Comparison of ENCODE assay signal across 16 mouse cellular contexts in genomic region chr1:156796251-156796650, GRCm38 (mm10). TPM values are rescaled to one million over a fixed set of nuclear protein-coding genes. Genes with fewer than 3 reads are reported as not detected.
DNase-seq lines count a peak whose midpoint lies in the region; ATAC-seq and TF ChIP-seq lines count a peak whose summit lies in the region.
"Had no signal": no experiment of that assay in that cellular context is flagged by ENCODE, and none has a peak within 500 bp of the region (broad histone marks: within the 10 kb centered on the region; RNA-seq: fewer than 3 reads in every experiment).

No protein-coding gene starts in this region.

- H3K4me3 ChIP-seq in gastrocnemius, adult 2 months, result peak overlapping the region; percentile 41
- H3K4me3 ChIP-seq in kidney, embryonic 15.5 days (replicated peaks), result no peak overlapping the region
- no peak overlapping the region for H3K4me3 ChIP-seq in midbrain, embryonic 16.5 days (ENCODE audit: low read depth, low read length)
- H3K4me3 ChIP-seq: erythroblast, embryonic 14.5 days; lung, embryonic 15.5 days; megakaryocyte, embryonic 14.5 days; myocyte had no signal

- 28% methylated on average over 9 of the region's 9 CpGs for WGBS in kidney, embryonic 15.5 days
- WGBS in midbrain, embryonic 16.5 days, result 85% methylated on average over 9 of the region's 9 CpGs

- H3K4me2 ChIP-seq in kidney, embryonic 15.5 days, result no peak overlapping the region
- no peak overlapping the region for H3K4me2 ChIP-seq in midbrain, embryonic 16.5 days (ENCODE audit: low read length)
- H3K4me2 ChIP-seq: lung, embryonic 15.5 days had no signal

- TF ChIP-seq CTCF in gastrocnemius, adult 2 months (IDR thresholded peaks at IDR 0.05), result no peak

- H3K36me3 ChIP-seq in kidney, embryonic 15.5 days, result no peaks in the 10 kb centered on the region
- H3K36me3 ChIP-seq in midbrain, embryonic 16.5 days (ENCODE audit: control insufficient read depth, insufficient read depth, low read length), result no peaks in the 10 kb centered on the region
- H3K36me3 ChIP-seq: lung, embryonic 15.5 days had no signal

- H3K9ac ChIP-seq in kidney, embryonic 15.5 days, result no peak overlapping the region
- no peak overlapping the region for H3K9ac ChIP-seq in midbrain, embryonic 16.5 days (ENCODE audit: low read depth, low read length)
- H3K9ac ChIP-seq: lung, embryonic 15.5 days had no signal

- H3K4me1 ChIP-seq in kidney, embryonic 15.5 days, result peaks cover 11% of the 10 kb centered on the region
- H3K4me1 ChIP-seq in midbrain, embryonic 16.5 days (ENCODE audit: control insufficient read depth, insufficient read depth, low read length), result no peaks in the 10 kb centered on the region
- H3K4me1 ChIP-seq: lung, embryonic 15.5 days had no signal

- H3K9me3 ChIP-seq in kidney, embryonic 15.5 days (replicated peaks), result no peaks in the 10 kb centered on the region
- H3K9me3 ChIP-seq in midbrain, embryonic 16.5 days (replicated peaks; ENCODE audit: control insufficient read depth, low read length, poor library complexity, severe bottlenecking), result no peaks in the 10 kb centered on the region
- H3K9me3 ChIP-seq: lung, embryonic 15.5 days; megakaryocyte, embryonic 14.5 days had no signal

- peak; percentile 56; the same call in 1 of the 2 replicates for ATAC-seq in kidney, embryonic 15.5 days (replicated peaks; ENCODE audit: low FRiP score)
- ATAC-seq in midbrain, embryonic 16.5 days, result no peak
- ATAC-seq: inflammation-experienced regulatory T-cells, adult 6 months; Patski had no signal

- DNase-seq in NIH3T3 (ENCODE audit: low read depth), result peak; percentile 28
- DNase-seq in embryo, embryonic 10.5 days (ENCODE audit: low spot score), result peak; percentile 79
- DNase-seq in gastrocnemius, adult 2 months, result peak; percentile 75
- DNase-seq in lung, adult 18-20 months, result no peak
- no peak for DNase-seq in layer of hippocampus, adult 18-20 months (ENCODE audit: low spot score in 2 of 2)
- DNase-seq: cerebellum, adult 9-11 months; layer of hippocampus, adult 9-11 months; liver had no signal

- H3K27me3 ChIP-seq in kidney, embryonic 15.5 days, result no peaks in the 10 kb centered on the region
- no peaks in the 10 kb centered on the region for H3K27me3 ChIP-seq in midbrain, embryonic 16.5 days (ENCODE audit: control insufficient read depth, insufficient read depth, low read depth, low read length)
- H3K27me3 ChIP-seq: lung, embryonic 15.5 days; Patski had no signal

- intact Hi-C loops in gastrocnemius, adult 2 months (cut with DNase I), result no loop called here

- H3K27ac ChIP-seq in gastrocnemius, adult 2 months, result peak overlapping the region; percentile 60; the same call in 1 of the 2 replicates
- H3K27ac ChIP-seq in kidney, embryonic 15.5 days, result peak overlapping the region; percentile 1; the same call in 1 of the 2 replicates
- no peak overlapping the region for H3K27ac ChIP-seq in midbrain, embryonic 16.5 days (ENCODE audit: low read length)
- H3K27ac ChIP-seq: lung, embryonic 15.5 days had no signal

RNA-seq across cellular contexts. Expression of gene Angptl1, which starts 42.1 kb away (rescaled TPM):
- total RNA-seq in gastrocnemius, adult 2 months (2021), result 10 to 100 TPM in 1 of 2 experiments, 1 to 10 TPM in 1; 8.1 to 14.2 TPM
- 2.1 and 3.2 TPM in 2 replicates for polyA plus RNA-seq in kidney, embryonic 15.5 days (2015; fragmentation: Nextera tagmentation; extraction: Ambion mirVana)
- 0.44 and 0.86 TPM in 2 replicates for polyA plus RNA-seq in midbrain, embryonic 16.5 days (2015; fragmentation: Nextera tagmentation; extraction: Ambion mirVana)
- total RNA-seq in layer of hippocampus, adult 18-20 months (2021), result 1 to 10 TPM in 1 of 2 experiments, under 1 TPM in 1; 0.74 to 1.6 TPM
- polyA plus RNA-seq: erythroblast, embryonic 14.5 days had no signal

Comparison
In these comparisons a context has a peak if more than half of its experiments do, and no peak if none do; other contexts are left out.
1. DNase-seq: peak in NIH3T3 (single experiment), embryo, embryonic 10.5 days (single experiment) and gastrocnemius, adult 2 months (single experiment); none in lung, adult 18-20 months (0 of 2) and layer of hippocampus, adult 18-20 months (0 of 2).